Mouse (Mus musculus) adrenal gland, postnatal 4 days (tissue): ENCODE data around the gene Pafah1b1. TPM values are rescaled to one million over a fixed set of nuclear protein-coding genes. Genes with fewer than 3 reads are reported as not detected.

ENCODE experiments used
- DNase-seq, 2 experiments: peaks; one replicate each; pipeline ENCODE4 v3.0.0; 2021 to 2022; ENCODE audit warnings: low spot score in 2 of 2, mixed read lengths in 2 of 2
- total RNA-seq, 2 experiments: library from RNA; stranded (reverse); gene quantifications; 2 replicates each; pipeline ENCODE4 v1.2.3; 2021

Pafah1b1 gene
- total RNA-seq, 2 experiments from 2014 or later, result 165 to 177 TPM

DNA sequence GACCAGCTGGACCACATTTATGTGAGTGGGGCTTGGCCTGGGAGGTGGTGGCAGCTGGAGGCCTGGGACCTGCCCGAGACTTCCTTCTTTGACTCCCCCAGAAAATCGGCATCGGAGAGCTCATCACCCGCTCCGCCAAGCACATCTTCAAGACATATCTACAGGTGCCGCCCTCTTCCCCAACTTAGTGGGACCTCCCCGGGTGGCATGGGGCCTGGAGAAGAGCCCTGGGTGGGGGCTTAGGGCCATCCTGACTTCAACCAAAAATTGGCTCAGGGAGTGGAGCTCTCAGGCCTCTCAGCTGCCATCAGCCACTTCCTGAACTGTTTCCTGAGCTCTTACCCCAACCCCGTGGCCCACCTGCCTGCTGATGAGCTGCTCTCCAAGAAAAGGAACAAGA is 59.6 kb downstream of the Pafah1b1 start:
- no peak for DNase-seq

GRCm38 (mm10) chr11:74664279-74664678 is 60.2 kb downstream of the Pafah1b1 start:
- no peak for DNase-seq

DNA sequence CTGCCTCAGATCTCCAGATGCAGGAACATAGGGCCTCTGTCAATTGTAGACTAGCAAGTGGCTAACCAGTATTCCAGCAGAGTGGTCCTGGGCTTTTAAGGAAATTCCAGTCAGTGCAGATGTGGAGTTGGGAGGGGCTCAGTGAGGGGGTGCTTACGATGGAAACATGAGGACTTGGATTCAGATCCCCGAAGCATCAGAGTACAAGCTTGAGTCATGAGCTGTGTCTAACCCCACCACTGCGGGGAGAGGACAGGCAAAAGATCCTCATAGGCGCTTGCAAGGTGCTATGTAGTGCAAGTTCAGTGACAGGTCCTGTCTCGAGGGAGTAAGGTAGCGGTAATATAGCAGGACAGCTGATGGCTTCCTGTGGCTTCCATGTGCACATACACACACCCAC is 62.2 kb downstream of the Pafah1b1 start:
- no peak for DNase-seq

DNA sequence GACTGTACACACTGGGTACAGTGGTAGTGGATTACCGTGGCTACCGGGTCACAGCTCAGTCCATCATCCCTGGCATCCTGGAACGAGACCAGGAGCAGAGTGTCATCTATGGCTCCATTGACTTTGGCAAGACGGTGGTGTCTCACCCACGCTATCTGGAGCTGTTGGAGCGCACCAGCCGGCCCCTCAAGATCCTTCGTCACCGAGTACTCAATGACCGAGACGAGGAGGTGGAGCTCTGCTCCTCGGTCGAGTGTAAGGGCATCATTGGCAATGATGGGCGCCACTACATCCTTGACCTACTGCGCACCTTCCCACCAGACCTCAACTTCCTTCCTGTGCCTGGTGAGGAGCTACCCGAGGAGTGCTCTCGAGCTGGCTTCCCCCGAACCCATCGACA is 62.8 kb downstream of the Pafah1b1 start:
- no peak for DNase-seq

DNA sequence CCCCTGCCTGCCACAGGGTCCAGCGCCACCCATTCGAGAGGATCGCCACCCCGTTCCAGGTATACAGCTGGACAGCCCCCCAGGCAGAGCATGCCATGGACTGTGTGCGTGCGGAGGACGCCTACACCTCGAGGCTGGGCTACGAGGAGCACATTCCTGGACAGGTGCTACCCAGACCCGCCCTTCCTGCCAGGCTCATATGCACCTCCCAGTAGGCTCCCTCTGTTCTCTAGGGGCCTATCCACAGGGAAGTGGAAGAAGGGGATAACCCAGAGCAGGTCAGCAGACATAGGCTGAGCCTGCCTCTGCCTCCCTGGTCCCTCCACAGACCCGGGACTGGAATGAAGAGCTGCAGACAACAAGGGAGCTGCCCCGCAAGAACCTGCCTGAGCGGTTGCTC is 64.1 kb downstream of the Pafah1b1 start:
- DNase-seq, result no peak

GRCm38 (mm10) chr11:74655941-74656340 is 68.5 kb downstream of the Pafah1b1 start:
- no peak for DNase-seq

GRCm38 (mm10) chr11:74653385-74653784 is 71.1 kb downstream of the Pafah1b1 start:
- DNase-seq, result peak in 1 of 2 experiments; percentile 43

DNA sequence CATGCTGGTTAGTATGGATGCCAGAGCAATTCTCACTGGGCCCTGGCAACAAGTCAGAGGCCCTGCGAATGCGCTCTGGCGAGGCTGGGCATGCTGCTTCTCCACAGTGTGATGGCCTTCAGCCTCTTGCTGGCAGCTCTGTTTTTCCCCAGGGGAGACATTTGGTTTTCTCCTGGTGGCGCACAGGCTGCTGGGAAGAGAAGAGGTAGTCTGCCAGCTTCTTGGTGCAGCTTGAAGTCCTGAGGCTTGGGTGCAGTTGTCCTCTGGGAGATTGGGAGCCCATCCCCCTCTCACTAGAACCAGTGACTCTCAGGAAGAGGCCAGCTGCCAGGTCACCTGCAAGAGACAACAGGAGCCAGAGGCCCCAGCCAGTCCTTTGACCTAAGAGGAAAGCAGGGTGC is 71.7 kb downstream of the Pafah1b1 start:
- DNase-seq, result peak in 1 of 2 experiments; percentile 53

- DNase-seq, result no peak
Measured at GRCm38 (mm10) chr11:74650576-74651100, 73.8 kb downstream of the Pafah1b1 start.

DNA sequence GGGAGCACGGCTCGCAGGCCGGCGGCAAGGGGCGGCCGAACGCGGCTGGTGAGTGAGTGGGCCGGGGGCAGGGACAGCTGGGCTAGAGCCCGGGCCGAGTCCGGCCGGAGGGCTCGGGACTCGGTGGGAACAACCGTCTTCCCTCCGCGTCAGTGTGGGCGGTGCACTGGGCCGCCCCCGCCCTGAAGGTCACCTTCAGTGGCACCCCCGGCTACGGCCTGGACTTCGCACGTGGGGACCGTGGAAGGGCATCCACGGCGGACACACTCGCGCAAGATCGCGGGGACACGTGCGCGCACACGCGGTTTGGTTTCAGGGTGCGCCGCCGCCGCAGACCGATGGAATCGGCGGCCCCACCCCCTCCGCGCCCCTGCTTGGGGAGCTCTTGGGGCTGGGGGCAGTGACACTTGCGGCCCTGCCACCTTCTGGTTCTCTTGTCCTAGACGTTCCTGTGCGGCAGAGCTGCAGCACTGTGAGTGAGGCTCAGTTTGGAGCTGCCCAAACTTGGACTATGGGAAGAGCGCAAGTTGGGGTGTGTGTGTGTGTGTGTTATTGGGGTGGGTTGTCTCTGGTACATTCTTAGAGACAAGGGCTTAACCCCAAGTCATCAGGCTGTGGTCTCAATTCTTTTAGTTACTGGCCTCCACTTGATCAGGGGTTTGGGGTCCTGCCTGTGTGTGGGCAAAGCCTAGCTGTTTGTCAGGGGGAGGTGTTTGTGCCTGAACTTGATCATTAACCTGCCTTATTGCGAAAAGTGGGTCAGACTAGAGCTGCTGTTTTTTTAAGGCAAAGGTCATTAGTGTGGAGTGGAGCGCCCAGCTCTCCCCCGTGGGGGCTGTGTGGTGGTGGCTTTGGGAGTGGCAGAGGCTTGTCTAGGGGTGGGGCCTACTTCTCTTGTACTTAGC is 74.6 kb downstream of the Pafah1b1 start:
- no peak for DNase-seq

GRCm38 (mm10) chr11:74649095-74649646 is 75.3 kb downstream of the Pafah1b1 start, which contains the start of gene Cluh:
Gene Cluh (plus strand): TSS chr11:74649495.
- peak; percentile 97 to 99 for DNase-seq

DNA sequence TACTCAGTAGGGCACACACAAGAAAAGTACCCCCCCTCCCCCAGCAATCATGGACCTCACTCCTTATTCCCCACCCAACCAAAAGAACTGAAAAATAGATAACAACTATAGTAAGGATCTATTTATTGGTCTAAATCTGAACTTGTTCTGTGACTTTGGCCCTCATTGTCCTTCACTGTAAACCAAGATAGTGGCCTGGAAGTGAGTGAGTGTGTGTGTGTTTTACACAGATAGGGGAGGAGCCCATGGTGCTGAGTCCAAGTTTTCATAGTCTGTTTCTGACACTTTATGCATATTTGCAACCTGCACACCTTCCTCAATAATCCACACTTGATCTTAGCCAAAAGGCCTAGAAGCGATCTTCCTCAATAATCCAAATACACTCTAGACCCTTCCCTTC is 75.8 kb downstream of the Pafah1b1 start:
- no peak for DNase-seq

DNA sequence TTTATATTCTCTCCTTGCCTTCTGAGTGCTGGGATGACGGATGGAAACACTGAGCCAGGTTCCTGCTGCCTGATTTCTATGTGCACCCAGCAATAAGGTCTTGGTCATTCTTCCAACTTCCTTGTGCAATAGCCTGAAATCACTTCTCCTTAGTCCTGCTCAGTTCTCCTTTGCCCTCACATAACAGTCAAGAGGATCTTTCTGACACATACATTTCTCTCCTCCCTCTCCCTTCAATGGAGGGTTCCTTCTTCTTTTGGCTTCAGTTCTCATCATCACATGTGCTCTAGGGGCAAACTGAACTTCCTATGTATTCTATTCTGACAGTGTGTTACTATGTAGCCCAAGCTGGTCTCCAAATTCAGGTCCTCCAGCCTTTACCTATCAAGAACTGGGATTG is 76.5 kb downstream of the Pafah1b1 start:
- DNase-seq, result no peak

DNA sequence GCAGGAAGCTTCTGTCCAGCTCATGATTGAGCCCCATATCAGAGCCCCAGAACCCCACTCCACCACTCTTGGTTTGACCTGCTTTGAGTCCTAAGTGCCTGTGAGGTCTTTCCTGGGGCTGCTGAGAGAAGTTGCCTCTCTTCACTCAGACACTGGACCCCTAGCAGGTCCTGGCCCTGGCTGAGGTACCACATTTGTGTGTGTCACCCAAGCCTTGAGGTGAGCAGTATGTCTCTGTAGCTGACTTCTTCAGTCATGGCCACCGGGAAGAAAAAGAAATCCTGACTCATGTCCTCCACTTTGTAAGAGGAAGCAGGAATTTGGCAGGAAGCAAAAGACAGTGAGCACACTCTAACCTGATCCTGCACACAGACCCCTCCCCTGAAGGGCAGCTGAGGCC is 84.8 kb downstream of the Pafah1b1 start:
- DNase-seq, result no peak

DNA sequence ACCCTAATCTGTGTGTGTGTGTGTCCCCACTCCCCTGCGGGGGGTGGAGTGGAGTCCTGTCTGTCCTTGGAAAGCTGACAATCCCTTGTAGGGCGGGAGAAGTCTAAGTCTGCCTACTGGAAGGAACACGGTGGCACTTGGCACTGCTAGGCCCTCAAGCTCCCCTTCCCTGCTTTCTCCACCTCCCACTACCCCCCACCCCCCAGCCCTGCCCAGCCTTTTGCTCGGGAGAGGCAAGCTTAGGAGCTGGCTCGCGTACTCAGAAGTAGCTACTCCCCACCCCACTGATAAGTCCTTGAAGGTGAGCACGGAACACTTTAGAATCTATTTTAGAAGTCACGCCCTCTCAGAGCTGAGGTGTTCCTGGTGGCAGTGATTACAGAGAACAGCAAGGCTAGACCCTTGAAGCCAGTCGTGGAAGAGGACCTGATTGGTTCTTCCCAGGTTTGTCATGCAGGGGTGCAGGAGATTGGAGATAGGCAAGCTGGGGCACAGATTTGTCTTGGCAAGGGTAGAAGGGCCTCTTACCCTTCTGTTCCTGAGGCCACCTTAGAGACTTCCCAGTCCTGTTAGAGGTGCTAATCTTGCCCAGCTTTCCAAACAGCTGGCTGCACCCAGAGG is 85.6 kb downstream of the Pafah1b1 start:
- DNase-seq, result no peak

DNA sequence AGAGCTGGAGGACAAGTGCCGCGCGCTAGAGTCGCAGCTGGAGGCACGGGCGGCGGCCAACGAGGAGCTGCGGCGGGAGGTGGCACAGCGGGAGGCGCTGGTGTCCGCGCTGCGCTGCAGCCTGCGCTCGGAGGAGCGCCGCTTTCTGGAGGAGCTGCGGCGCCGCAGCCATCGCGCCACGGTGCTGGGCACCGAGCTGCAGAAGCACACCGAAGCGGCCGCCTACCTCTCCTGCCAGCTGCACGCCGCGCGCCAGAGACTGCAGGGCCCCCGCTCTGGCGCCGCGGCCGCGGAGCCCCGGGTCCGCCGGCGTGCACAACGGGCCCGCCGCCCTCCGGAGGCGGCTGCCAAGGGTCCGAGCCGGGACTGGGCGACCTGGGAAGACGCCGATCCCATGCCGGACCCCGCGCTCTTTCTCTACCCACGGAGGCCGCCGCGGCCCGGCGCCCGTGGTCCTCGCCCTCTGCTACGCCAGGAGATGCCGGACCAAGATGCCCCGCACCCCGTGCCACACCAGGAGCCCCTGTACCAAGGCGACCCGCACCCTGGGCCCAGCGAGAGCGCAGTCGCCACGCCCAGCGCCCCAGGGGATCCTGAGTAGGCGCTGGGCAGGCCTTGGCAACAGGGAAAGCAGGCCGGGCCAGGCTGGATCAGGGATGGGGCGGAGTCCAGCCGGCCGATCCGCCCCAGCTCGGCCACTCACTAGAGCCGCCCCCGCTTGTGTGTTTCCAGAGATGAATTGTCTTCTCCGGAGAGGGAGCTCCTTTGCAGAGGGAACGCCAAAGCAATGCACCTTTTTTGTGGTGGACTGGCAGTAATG is 86.3 kb downstream of the Pafah1b1 start:
- DNase-seq, result peak; percentile 51 to 68

- no peak for DNase-seq
Measured at GRCm38 (mm10) chr11:74637486-74637885, 87.0 kb downstream of the Pafah1b1 start.

GRCm38 (mm10) chr11:74634490-74635275 is 89.8 kb downstream of the Pafah1b1 start:
- no peak for DNase-seq

GRCm38 (mm10) chr11:74631880-74632789 is 92.3 kb downstream of the Pafah1b1 start:
- DNase-seq, result no peak
